In genomic region chr4:130878273-130879047, GRCm38 (mm10) we compare ENCODE assay signal across 8 mouse cellular contexts. TPM values are rescaled to one million over a fixed set of nuclear protein-coding genes. Genes with fewer than 3 reads are reported as not detected.
DNase-seq lines count a peak whose midpoint lies in the region; ATAC-seq and TF ChIP-seq lines count a peak whose summit lies in the region.

No protein-coding gene starts in this region.

- peak; percentile 64 to 92 (median 84) for TF ChIP-seq CTCF in MEL (IDR thresholded peaks at IDR 0.05 in 2 of 3, conservative IDR thresholded peaks at IDR 0.05 in 1 of 3; ENCODE audit: control insufficient read depth in 1 of 3, insufficient read depth in 1 of 3, low read depth in 2 of 3, low read length in 3 of 3, poor library complexity in 1 of 3, severe bottlenecking in 1 of 3)

- TF ChIP-seq POLR2A in MEL (IDR thresholded peaks at IDR 0.05; ENCODE audit: control insufficient read depth in 1 of 2, insufficient read depth in 1 of 2, low read depth in 1 of 2, low read length in 2 of 2, poor library complexity in 1 of 2): no peak

- H3K9me3 ChIP-seq in MEL (replicated peaks; ENCODE audit: insufficient read depth, low read length): no peaks in the 10 kb centered on the region
- H3K9me3 ChIP-seq in hindbrain, embryonic 12.5 days (replicated peaks): no peaks in the 10 kb centered on the region

- H3K27ac ChIP-seq in MEL (ENCODE audit: control insufficient read depth, low read depth, low read length): no peak overlapping the region
- H3K27ac ChIP-seq in hindbrain, embryonic 12.5 days: peak overlapping the region; percentile 66

- peak; percentile 78 for ATAC-seq in hindbrain, embryonic 12.5 days (ENCODE audit: low FRiP score)

- WGBS in hindbrain, embryonic 12.5 days: 5% methylated on average over 21 of the region's 21 CpGs

- no peaks in the 10 kb centered on the region for H3K27me3 ChIP-seq in MEL (ENCODE audit: control insufficient read depth in 1 of 2, insufficient read depth in 2 of 2, low read length in 2 of 2)
- peaks cover 46% of the 10 kb centered on the region for H3K27me3 ChIP-seq in hindbrain, embryonic 12.5 days

- peak overlapping the region; percentile 40 for H3K4me2 ChIP-seq in hindbrain, embryonic 12.5 days (replicated peaks)

- no peaks in the 10 kb centered on the region for H3K79me2 ChIP-seq in MEL (ENCODE audit: control insufficient read depth, insufficient read depth, low read length, poor library complexity)

- DNase-seq in MEL (ENCODE audit: low read depth, low spot score): peak; percentile 77
- DNase-seq in cerebellum, adult 8-10 months: peak; percentile 93
- peak; percentile 76 to 89 for DNase-seq in frontal cortex, postnatal 10 days (ENCODE audit: low spot score in 2 of 2)
- peak; percentile 96 for DNase-seq in layer of hippocampus, postnatal 10 days (ENCODE audit: low spot score in 2 of 2)
- DNase-seq in lung, postnatal 14 days: peak; percentile 94
- DNase-seq in retina, adult 2 months (ENCODE audit: low read depth, low spot score): peak; percentile 68
- peak; percentile 83 for DNase-seq in thymus, postnatal 25 days

- peak; percentile 78 for TF ChIP-seq RAD21 in MEL (IDR thresholded peaks at IDR 0.05; ENCODE audit: low read depth, low read length)

- no peak overlapping the region for H3K4me3 ChIP-seq in MEL (ENCODE audit: control insufficient read depth in 1 of 2, insufficient read depth in 1 of 2, low read depth in 2 of 2, low read length in 2 of 2)
- 0 out of 2 replicates have a peak overlapping the region, but pooled peaks have one; percentile 1 for H3K4me3 ChIP-seq in hindbrain, embryonic 12.5 days

- H3K36me3 ChIP-seq in MEL (ENCODE audit: control insufficient read depth in 1 of 2, insufficient read depth in 2 of 2, low read length in 2 of 2): no peaks in the 10 kb centered on the region
- no peaks in the 10 kb centered on the region for H3K36me3 ChIP-seq in hindbrain, embryonic 12.5 days

- H3K4me1 ChIP-seq in MEL (ENCODE audit: control insufficient read depth in 1 of 2, insufficient read depth in 2 of 2, low read length in 2 of 2): no peaks in the 10 kb centered on the region
- H3K4me1 ChIP-seq in hindbrain, embryonic 12.5 days: peaks cover 39% of the 10 kb centered on the region

- TF ChIP-seq EP300 in MEL (IDR thresholded peaks at IDR 0.05; ENCODE audit: low read depth in 1 of 2, low read length in 2 of 2): no peak

- no peak overlapping the region for H3K9ac ChIP-seq in MEL (ENCODE audit: control insufficient read depth, low read depth, low read length, poor library complexity, severe bottlenecking)
- H3K9ac ChIP-seq in hindbrain, embryonic 12.5 days: peak overlapping the region; percentile 46; the same call in 1 of the 2 replicates

TF ChIP-seq in MEL, 35 proteins besides CTCF, POLR2A, EP300 and RAD21:
- no peak for TF ChIP-seq MAX (IDR thresholded peaks at IDR 0.05; ENCODE audit: low read length)
- TF ChIP-seq SMC3 (IDR thresholded peaks at IDR 0.05; ENCODE audit: low read depth, low read length): peak; percentile 93
- no peak for TF ChIP-seq NRF1 (IDR thresholded peaks at IDR 0.05; ENCODE audit: insufficient read depth, low read depth, low read length, poor library complexity, severe bottlenecking)
- no peak for TF ChIP-seq NELFE (IDR thresholded peaks at IDR 0.05; ENCODE audit: low read depth, low read length)
- no peak for TF ChIP-seq KAT2A (conservative IDR thresholded peaks at IDR 0.05; ENCODE audit: low read depth, low read length)
- no peak for TF ChIP-seq USF1 (IDR thresholded peaks at IDR 0.05; ENCODE audit: low read depth, low read length)
- no peak for TF ChIP-seq CHD2 (IDR thresholded peaks at IDR 0.05; ENCODE audit: low read length)
- TF ChIP-seq TBP (IDR thresholded peaks at IDR 0.05; ENCODE audit: low read depth, low read length): no peak
- TF ChIP-seq TAL1 (IDR thresholded peaks at IDR 0.05; ENCODE audit: low read length): no peak
- no peak for TF ChIP-seq POLR2AphosphoS5 (IDR thresholded peaks at IDR 0.05; ENCODE audit: borderline replicate concordance, low read depth, low read length)
- TF ChIP-seq ZC3H11A (IDR thresholded peaks at IDR 0.05; ENCODE audit: low read depth, low read length): peak; percentile 72
- TF ChIP-seq MYC (IDR thresholded peaks at IDR 0.05; ENCODE audit: low read depth, low read length): no peak
- no peak for TF ChIP-seq CHD1 (IDR thresholded peaks at IDR 0.05; ENCODE audit: low read depth, low read length)

RNA-seq across cellular contexts. Expression of gene Laptm5, which starts 34.5 kb away (rescaled TPM):
- 101 and 116 TPM in 2 replicates for total RNA-seq in MEL (2012; rRNA removed)
- polyA plus RNA-seq in MEL (2012; ENCODE audit: insufficient read depth in 1 of 2, insufficient read length in 2 of 2, low read depth in 1 of 2, low replicate concordance in 2 of 2, missing spikeins in 1 of 2): 100 to 1,000 TPM; 234 to 696 TPM
- 22.7 and 23.3 TPM in 2 replicates for polyA plus RNA-seq in hindbrain, embryonic 12.5 days (2016; fragmentation: Nextera tagmentation; extraction: Ambion mirVana)
- total RNA-seq in layer of hippocampus, postnatal 10 days (2021): 10 to 100 TPM; 27.5 to 28.1 TPM
